Mouse (Mus musculus): ENCODE measurements around the gene Fam19a2. TPM values are rescaled to one million over a fixed set of nuclear protein-coding genes. Genes with fewer than 3 reads are reported as not detected.

Gene Fam19a2
- total RNA-seq (2017): not detected in 3 replicates

GRCm38 (mm10) chr10:123263876-123264309, at the start of gene Fam19a2:
Gene Fam19a2 (plus strand): TSS chr10:123263996.
- no peak for ATAC-seq (replicated peaks; ENCODE audit: insufficient number of reproducible peaks, low FRiP score, low TSS enrichment, poor library complexity, severe bottlenecking)

GRCm38 (mm10) chr10:123222785-123223184, 41.0 kb upstream of the Fam19a2 start:
- ATAC-seq (replicated peaks; ENCODE audit: insufficient number of reproducible peaks, low FRiP score, low TSS enrichment, poor library complexity, severe bottlenecking): no peak

GRCm38 (mm10) chr10:123229420-123229819, 34.4 kb upstream of the Fam19a2 start:
- no peak for ATAC-seq (replicated peaks; ENCODE audit: insufficient number of reproducible peaks, low FRiP score, low TSS enrichment, poor library complexity, severe bottlenecking)

DNA sequence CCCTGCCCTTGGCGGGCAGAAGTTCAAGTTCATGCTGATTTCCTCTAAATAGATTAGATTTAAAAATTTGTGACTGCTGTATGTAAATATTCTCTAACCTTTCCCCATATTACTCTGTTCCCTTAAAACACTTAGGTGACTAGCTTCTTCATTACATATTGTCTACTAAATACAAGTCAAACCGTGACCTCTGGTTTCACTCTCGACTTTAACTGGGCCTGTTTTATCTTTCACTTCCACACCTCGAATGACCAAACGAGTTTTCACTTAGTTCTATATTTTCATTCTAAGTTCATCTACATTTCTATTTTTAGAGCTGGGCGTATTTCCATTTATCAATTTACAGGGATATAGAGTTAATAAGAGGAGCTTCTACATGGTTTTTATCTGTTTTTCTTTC, 15.7 kb upstream of the Fam19a2 start:
- ATAC-seq (replicated peaks; ENCODE audit: insufficient number of reproducible peaks, low FRiP score, low TSS enrichment, poor library complexity, severe bottlenecking): no peak

- ATAC-seq (replicated peaks; ENCODE audit: insufficient number of reproducible peaks, low FRiP score, low TSS enrichment, poor library complexity, severe bottlenecking): no peak
These were observed 11.9 kb upstream of the Fam19a2 start for GRCm38 (mm10) chr10:123251904-123252303.

GRCm38 (mm10) chr10:123254299-123254698, 9.5 kb upstream of the Fam19a2 start:
- no peak for ATAC-seq (replicated peaks; ENCODE audit: insufficient number of reproducible peaks, low FRiP score, low TSS enrichment, poor library complexity, severe bottlenecking)

GRCm38 (mm10) chr10:123255674-123256348, 8.0 kb upstream of the Fam19a2 start:
- no peak for ATAC-seq (replicated peaks; ENCODE audit: insufficient number of reproducible peaks, low FRiP score, low TSS enrichment, poor library complexity, severe bottlenecking)

DNA sequence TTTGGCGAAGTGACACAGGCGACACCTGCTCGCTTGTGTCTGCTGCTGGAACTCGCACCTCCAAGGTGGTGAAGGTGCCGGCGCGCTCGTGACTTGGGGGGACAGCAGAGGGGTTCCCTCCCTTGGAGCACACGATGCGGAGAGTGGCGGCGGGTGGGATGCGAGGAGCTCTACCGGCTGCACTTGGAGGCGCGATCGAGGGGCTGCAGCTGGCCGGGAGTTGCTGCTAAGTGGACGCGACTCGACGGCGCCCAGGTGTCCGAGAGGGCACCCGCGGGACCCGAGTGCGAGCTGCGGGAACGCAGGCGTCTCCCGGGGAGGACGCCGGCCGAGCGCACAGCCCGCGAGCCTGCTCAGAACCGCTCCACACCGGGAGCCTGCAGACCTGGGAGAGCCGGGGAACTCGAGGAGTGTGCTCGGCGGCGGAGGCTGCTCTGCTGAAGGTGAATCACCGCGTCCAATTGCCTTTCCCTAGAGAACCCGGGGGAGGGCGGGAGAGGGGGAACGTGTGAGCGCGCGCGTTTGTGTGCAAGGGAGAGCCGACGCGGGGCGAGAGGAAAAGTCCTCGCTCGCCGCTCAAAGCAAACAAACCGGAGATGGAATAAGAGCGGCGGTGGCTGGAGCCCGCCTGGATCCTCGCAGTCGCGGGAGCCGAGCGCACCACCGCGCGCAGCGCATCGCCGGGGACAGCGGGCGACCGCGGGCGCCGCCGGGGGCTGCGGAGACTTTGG, 830 bp downstream of the Fam19a2 start:
- no peak for ATAC-seq (replicated peaks; ENCODE audit: insufficient number of reproducible peaks, low FRiP score, low TSS enrichment, poor library complexity, severe bottlenecking)

DNA sequence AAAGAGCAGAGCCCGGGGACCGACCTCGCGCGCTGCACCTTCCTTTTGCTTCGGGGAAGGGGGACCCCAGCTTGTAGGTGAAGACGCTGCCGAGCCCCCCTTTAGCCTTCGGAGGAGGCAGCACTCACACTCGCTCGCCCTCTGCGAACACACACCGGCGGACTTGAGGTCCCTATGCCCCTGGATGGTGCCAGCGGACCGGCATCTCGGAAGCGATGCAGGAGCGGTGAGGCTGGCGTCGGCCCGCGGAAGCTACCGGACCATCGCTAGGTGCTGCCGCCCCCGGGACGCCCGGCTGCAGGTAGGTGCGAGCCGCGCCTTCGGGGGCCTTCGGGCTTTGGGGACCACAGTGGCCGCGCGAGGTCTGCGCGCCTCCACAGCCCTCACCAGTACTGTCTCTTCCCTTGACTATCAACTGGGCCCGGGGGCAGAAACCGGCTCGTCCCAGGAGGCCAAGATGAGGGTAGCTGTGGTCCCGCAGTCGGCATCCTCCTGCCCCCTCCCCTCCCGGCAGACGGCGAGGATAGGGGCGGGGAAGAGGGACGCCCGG, 1.5 kb downstream of the Fam19a2 start:
- ATAC-seq (replicated peaks; ENCODE audit: insufficient number of reproducible peaks, low FRiP score, low TSS enrichment, poor library complexity, severe bottlenecking): no peak

- no peak for ATAC-seq (replicated peaks; ENCODE audit: insufficient number of reproducible peaks, low FRiP score, low TSS enrichment, poor library complexity, severe bottlenecking)
These were observed 4.8 kb downstream of the Fam19a2 start for GRCm38 (mm10) chr10:123268568-123268967.

- ATAC-seq (replicated peaks; ENCODE audit: insufficient number of reproducible peaks, low FRiP score, low TSS enrichment, poor library complexity, severe bottlenecking): no peak
These were observed 10.8 kb downstream of the Fam19a2 start for GRCm38 (mm10) chr10:123274554-123274953.

DNA sequence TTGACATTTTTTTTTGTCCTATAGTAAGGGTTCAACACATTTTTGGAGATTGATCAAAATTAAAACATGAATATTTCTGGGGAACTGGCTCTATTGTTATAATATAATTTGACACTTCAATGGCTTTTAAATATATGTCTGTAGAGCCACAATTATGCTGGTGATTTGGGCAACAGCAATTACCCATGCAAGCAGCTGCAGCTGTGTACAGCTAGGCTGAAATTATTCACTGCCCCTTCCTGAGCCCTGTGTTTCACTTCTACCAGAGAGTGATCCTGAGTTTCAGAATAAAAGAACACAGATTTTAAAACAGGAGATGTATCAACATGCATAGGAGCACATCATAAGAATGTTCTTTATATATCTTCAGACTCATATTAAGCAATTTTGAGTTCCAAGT, 43.5 kb downstream of the Fam19a2 start:
- ATAC-seq (replicated peaks; ENCODE audit: insufficient number of reproducible peaks, low FRiP score, low TSS enrichment, poor library complexity, severe bottlenecking): no peak

GRCm38 (mm10) chr10:123326271-123326670, 62.5 kb downstream of the Fam19a2 start:
- ATAC-seq (replicated peaks; ENCODE audit: insufficient number of reproducible peaks, low FRiP score, low TSS enrichment, poor library complexity, severe bottlenecking): no peak

DNA sequence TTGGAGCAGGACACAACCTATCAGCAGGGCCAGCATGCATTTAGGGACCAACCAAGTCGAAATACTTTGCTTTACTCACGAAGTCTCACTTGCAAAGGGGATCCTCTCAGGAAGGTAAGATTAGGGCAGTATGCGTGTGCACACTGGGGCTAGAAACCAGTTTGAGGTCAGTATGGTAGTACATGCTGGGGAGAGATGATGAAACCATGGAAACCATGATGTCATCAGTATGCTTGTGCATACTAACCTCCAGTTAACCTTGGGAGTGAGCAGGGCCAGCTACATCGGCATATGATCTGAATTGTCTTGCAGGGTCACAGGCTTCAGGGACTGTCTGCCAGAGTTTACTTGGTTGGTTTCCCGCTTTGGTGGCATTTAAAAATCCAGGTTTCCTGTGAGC, 77.5 kb downstream of the Fam19a2 start:
- no peak for ATAC-seq (replicated peaks; ENCODE audit: insufficient number of reproducible peaks, low FRiP score, low TSS enrichment, poor library complexity, severe bottlenecking)

DNA sequence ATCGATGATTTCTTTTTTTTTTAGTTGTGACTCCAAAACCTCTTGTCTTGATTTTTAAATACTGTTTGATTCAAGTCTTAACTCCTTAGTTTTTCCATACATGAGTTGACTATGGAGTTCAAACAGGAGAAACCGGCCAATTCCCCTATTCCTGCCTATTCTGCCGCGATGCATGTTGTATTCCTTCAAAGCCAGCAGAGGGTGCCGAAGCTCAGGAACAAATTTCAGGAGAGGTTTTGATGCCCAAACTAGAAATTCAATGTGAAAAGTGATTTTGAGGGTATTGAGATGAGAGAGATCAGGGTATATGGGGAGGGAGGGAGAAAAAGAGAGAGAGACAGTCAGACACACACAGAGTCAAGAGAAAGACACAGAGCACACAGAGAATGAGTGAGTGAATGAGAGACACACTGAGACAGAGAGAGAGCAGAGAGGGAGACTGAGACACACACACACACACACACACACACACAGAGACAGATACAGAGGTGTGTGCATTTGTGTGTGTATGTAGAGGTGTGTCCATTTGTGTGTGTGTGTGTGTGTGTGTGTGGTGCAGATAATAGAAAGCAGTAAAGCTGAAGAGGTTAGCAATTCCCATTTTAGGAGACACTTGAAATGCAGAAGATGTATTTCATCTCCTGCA, 78.9 kb downstream of the Fam19a2 start:
- ATAC-seq (replicated peaks; ENCODE audit: insufficient number of reproducible peaks, low FRiP score, low TSS enrichment, poor library complexity, severe bottlenecking): no peak

- ATAC-seq (replicated peaks; ENCODE audit: insufficient number of reproducible peaks, low FRiP score, low TSS enrichment, poor library complexity, severe bottlenecking): no peak
These were observed 82.5 kb downstream of the Fam19a2 start for GRCm38 (mm10) chr10:123346301-123346700.

DNA sequence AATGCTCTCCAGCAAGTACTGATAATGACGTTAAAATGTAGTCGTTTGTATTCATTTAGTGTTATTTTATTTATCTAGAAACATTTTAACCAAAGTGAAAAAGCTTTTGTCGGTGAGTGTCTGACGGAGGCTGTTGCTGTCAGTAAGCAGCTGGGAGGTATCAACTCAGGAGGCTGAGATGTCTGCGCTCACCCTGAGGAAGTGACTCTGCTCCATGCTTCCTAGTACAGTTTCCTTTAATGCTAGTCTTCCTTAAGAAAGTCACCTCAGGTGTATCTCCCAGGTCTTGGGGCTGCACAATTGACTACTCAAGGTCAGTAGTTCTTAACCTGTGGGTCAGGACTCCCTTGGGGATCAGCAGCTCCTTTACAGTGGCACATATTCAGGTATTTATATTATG, 89.9 kb downstream of the Fam19a2 start:
- ATAC-seq (replicated peaks; ENCODE audit: insufficient number of reproducible peaks, low FRiP score, low TSS enrichment, poor library complexity, severe bottlenecking): no peak

GRCm38 (mm10) chr10:123357010-123357409, 93.2 kb downstream of the Fam19a2 start:
- ATAC-seq (replicated peaks; ENCODE audit: insufficient number of reproducible peaks, low FRiP score, low TSS enrichment, poor library complexity, severe bottlenecking): no peak

DNA sequence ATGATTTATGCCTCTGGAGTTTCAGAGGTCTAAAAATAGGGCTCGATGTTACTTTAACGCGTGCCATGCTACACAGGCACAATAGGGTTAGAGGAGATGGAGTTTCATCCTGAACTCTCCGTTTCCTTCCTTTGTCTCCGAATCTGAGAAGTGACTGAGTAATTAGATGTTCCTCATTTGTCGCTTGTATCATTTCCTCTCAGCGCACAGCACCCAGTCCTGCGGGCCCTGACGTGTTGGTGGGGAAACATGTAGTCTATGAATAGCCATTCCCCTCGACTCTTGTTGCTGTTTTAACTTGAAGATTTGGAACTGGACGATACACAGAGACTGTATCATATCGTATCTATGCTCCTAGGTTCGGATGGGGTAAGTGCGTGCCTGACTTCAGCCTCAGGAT, 96.7 kb downstream of the Fam19a2 start:
- ATAC-seq (replicated peaks; ENCODE audit: insufficient number of reproducible peaks, low FRiP score, low TSS enrichment, poor library complexity, severe bottlenecking): no peak

GRCm38 (mm10) chr10:123364628-123365027, 100.8 kb downstream of the Fam19a2 start:
- ATAC-seq (replicated peaks; ENCODE audit: insufficient number of reproducible peaks, low FRiP score, low TSS enrichment, poor library complexity, severe bottlenecking): no peak

All from monocyte, adult 5-6 weeks (primary cell).